Mouse (Mus musculus) liver, postnatal 0 days (tissue): ENCODE data around the gene Lmnb2. TPM values are rescaled to one million over a fixed set of nuclear protein-coding genes. Genes with fewer than 3 reads are reported as not detected.

Source experiments
- ATAC-seq: fragments of 200-750 bp; cut with Nextera tagmentation; 2 replicates; pipeline ENCODE4 v1.8.0; 2017; ENCODE audit warnings: mild to moderate bottlenecking, moderate library complexity
- DNase-seq: peaks from one replicate; pipeline ENCODE4 v3.0.0-alpha.2; 2016
- H3K27ac ChIP-seq: fragments of 300-500 bp; sonication (generic); 2 replicates; pipeline ENCODE4 v1.5.1; 2014; ENCODE audit warnings: antibody characterized with exemption, moderate library complexity, mild to moderate bottlenecking, low read depth
- H3K27me3 ChIP-seq: fragments of 300-500 bp; sonication (generic); 2 replicates; pipeline ENCODE4 v1.6.1; 2014; ENCODE audit warnings: low read length, control low read depth, mixed read lengths; ENCODE audit not compliant: insufficient read depth
- H3K36me3 ChIP-seq: fragments of 300-500 bp; sonication (generic); replicated peaks from 2 replicates; pipeline ENCODE4 v1.6.1; 2014; ENCODE audit warnings: mild to moderate bottlenecking, control low read depth, low read length, moderate library complexity, mixed read lengths; ENCODE audit not compliant: insufficient read depth
- H3K4me1 ChIP-seq: fragments of 300-500 bp; sonication (generic); 2 replicates; pipeline ENCODE4 v1.6.1; 2014; ENCODE audit warnings: antibody characterized with exemption, mild to moderate bottlenecking, control low read depth; ENCODE audit not compliant: insufficient read depth
- H3K4me2 ChIP-seq: fragments of 300-500 bp; sonication (generic); 2 replicates; pipeline ENCODE4 v1.6.1; 2014; ENCODE audit warnings: low read depth, mild to moderate bottlenecking, low read length, moderate library complexity, mixed read lengths
- H3K4me3 ChIP-seq: fragments of 300-500 bp; sonication (generic); 2 replicates; pipeline ENCODE4 v1.5.1; 2014; ENCODE audit warnings: low read depth, low read length
- H3K9ac ChIP-seq: fragments of 300-500 bp; sonication (generic); replicated peaks from 2 replicates; pipeline ENCODE4 v1.6.1; 2014; ENCODE audit warnings: mild to moderate bottlenecking, moderate library complexity
- H3K9me3 ChIP-seq: fragments of 300-500 bp; sonication (generic); 2 replicates; pipeline ENCODE4 v1.6.1; 2016; ENCODE audit warnings: mild to moderate bottlenecking, control low read depth, low read length, mixed read lengths
- CTCF ChIP-seq: sonication (generic); IDR thresholded peaks from 2 replicates; pipeline ENCODE4 v1.5.1; 2016; ENCODE audit warnings: antibody characterized with exemption, low read depth
- EP300 ChIP-seq: IDR thresholded peaks from 2 replicates; pipeline ENCODE4 v1.6.1; 2016; ENCODE audit warnings: antibody characterized with exemption, low read depth, mild to moderate bottlenecking
- WGBS: fragments of 180-500 bp; shearing (Covaris S2); extraction: QIAGEN DNeasy Blood & Tissue Kit; methylation state at CpG from one replicate; pipeline ENCODE4 v1.1.7; 2014; ENCODE audit not compliant: insufficient replicate concordance; 5-methylcytosine and 5-hydroxymethylcytosine counted together
- polyA plus RNA-seq: library from polyadenylated mRNA; unstranded; fragments of >200 nt; fragmentation: Nextera tagmentation; extraction: Ambion mirVana; gene quantifications from 2 replicates; pipeline ENCODE4 v1.2.1, GENCODE M21; 2015

Lmnb2 gene
- polyA plus RNA-seq, 1 experiment from 2014 or later, result 6.5 TPM

- peak; percentile 30 for TF ChIP-seq EP300
- no peak for TF ChIP-seq CTCF
- Histone ChIP-seq H3K4me1 (peaks cover 49% of the 10 kb centered on the region), H3K9ac (peak within 1 kb of the TSS; percentile 85), H3K4me3 (peak within 1 kb of the TSS; percentile 75), H3K27ac (peak within 1 kb of the TSS; percentile 88), H3K36me3 (no peaks in the 10 kb centered on the region), H3K27me3 (peaks cover 39% of the 10 kb centered on the region), H3K9me3 (no peaks in the 10 kb centered on the region), H3K4me2 (peak within 1 kb of the TSS; percentile 92)
- DNase-seq (peak; percentile 97), ATAC-seq (peak; percentile 80)
- WGBS, result under 1% methylated on average over 55 of the region's 56 CpGs
Observed at GRCm38 (mm10) chr10:80929299-80930226, 11.5 kb upstream of the Lmnb2 start, which contains the start of gene Gadd45b. Gene Gadd45b, plus strand, starts transcription at chr10:80930073.

GRCm38 (mm10) chr10:80928586-80929298, 10.7 kb upstream of the Lmnb2 start:
- peak overlapping the region; percentile 92 for H3K4me2 ChIP-seq
- ATAC-seq (peak; percentile 53), DNase-seq (peak; percentile 91)
- peak; percentile 92 for TF ChIP-seq CTCF
- TF ChIP-seq EP300, result no peak
- no peaks in the 10 kb centered on the region for H3K36me3 ChIP-seq
- WGBS, result under 1% methylated on average over 46 of the region's 48 CpGs
- H3K4me3 ChIP-seq, result peak overlapping the region; percentile 75
- no peaks in the 10 kb centered on the region for H3K9me3 ChIP-seq
- peaks cover 42% of the 10 kb centered on the region for H3K4me1 ChIP-seq
- peak overlapping the region; percentile 88 for H3K27ac ChIP-seq
- peak overlapping the region; percentile 65 for H3K9ac ChIP-seq
- H3K27me3 ChIP-seq, result peaks cover 35% of the 10 kb centered on the region

GRCm38 (mm10) chr10:80925472-80925871, 7.4 kb upstream of the Lmnb2 start:
- Histone ChIP-seq H3K4me1 (peaks cover 21% of the 10 kb centered on the region; the same call in 1 of the 2 replicates), H3K9ac (no peak overlapping the region), H3K4me3 (no peak overlapping the region), H3K36me3 (no peaks in the 10 kb centered on the region), H3K4me2 (no peak overlapping the region), H3K9me3 (no peaks in the 10 kb centered on the region), H3K27ac (no peak overlapping the region), H3K27me3 (peaks cover 5% of the 10 kb centered on the region; the same call in 1 of the 2 replicates)
- WGBS, result 58% methylated on average over 3 of the region's 3 CpGs
- DNase-seq (no peak), ATAC-seq (no peak)
- no peak for TF ChIP-seq CTCF
- no peak for TF ChIP-seq EP300

- ATAC-seq (peak; percentile 8; the same call in 1 of the 2 replicates), DNase-seq (peak; percentile 61)
- 0 out of 2 replicates have a peak overlapping the region, but pooled peaks have one; percentile 29 for H3K27ac ChIP-seq
Observed at GRCm38 (mm10) chr10:80921923-80922322, 3.9 kb upstream of the Lmnb2 start.

GRCm38 (mm10) chr10:80917336-80917778, 688 bp downstream of the Lmnb2 start:
- no peaks in the 10 kb centered on the region for H3K36me3 ChIP-seq
- peak overlapping the region; percentile 80 for H3K4me2 ChIP-seq
- no peaks in the 10 kb centered on the region for H3K9me3 ChIP-seq
- H3K4me3 ChIP-seq, result peak overlapping the region; percentile 85
- ATAC-seq (peak; percentile 57), DNase-seq (peak; percentile 62)
- TF ChIP-seq CTCF (no peak), EP300 (no peak)
- under 1% methylated on average over 15 of the region's 15 CpGs for WGBS
- 0 out of 2 replicates have a peak overlapping the region, but pooled peaks have one; percentile 70 for H3K27ac ChIP-seq
- peaks cover 42% of the 10 kb centered on the region for H3K4me1 ChIP-seq
- no peaks in the 10 kb centered on the region for H3K27me3 ChIP-seq
- H3K9ac ChIP-seq, result peak overlapping the region; percentile 76

More at GRCm38 (mm10) chr10:80921923-80922322, 3.9 kb upstream of the Lmnb2 start:
- no peaks in the 10 kb centered on the region for H3K36me3 ChIP-seq
- 6% methylated on average over 16 of the region's 16 CpGs for WGBS
- peak overlapping the region; percentile 69 for H3K4me2 ChIP-seq
- peak overlapping the region; percentile 33 for H3K4me3 ChIP-seq
- H3K9me3 ChIP-seq, result no peaks in the 10 kb centered on the region
- TF ChIP-seq EP300, result no peak
- no peak for TF ChIP-seq CTCF
- H3K4me1 ChIP-seq, result peaks cover 15% of the 10 kb centered on the region; the same call in 1 of the 2 replicates
- peak overlapping the region; percentile 54 for H3K9ac ChIP-seq
- no peaks in the 10 kb centered on the region for H3K27me3 ChIP-seq

- H3K9ac ChIP-seq, result no peak overlapping the region
- no peak for DNase-seq
- TF ChIP-seq CTCF (no peak), EP300 (no peak)
- H3K27ac ChIP-seq, result no peak overlapping the region
- H3K4me2 ChIP-seq, result no peak overlapping the region
- H3K36me3 ChIP-seq, result no peaks in the 10 kb centered on the region
- 70% methylated on average over 4 of the region's 4 CpGs for WGBS
- peaks cover 35% of the 10 kb centered on the region for H3K4me1 ChIP-seq
- H3K9me3 ChIP-seq, result no peaks in the 10 kb centered on the region
- no peak overlapping the region for H3K4me3 ChIP-seq
- no peaks in the 10 kb centered on the region for H3K27me3 ChIP-seq
- no peak for ATAC-seq
Observed at GRCm38 (mm10) chr10:80915736-80916135, 2.3 kb downstream of the Lmnb2 start.
